Mouse (Mus musculus): ENCODE data around the gene Fkbp8. TPM values are rescaled to one million over a fixed set of nuclear protein-coding genes. Genes with fewer than 3 reads are reported as not detected.

Fkbp8 gene
- polyA plus RNA-seq, 1 experiment from 2014 or later = 462 TPM

DNA sequence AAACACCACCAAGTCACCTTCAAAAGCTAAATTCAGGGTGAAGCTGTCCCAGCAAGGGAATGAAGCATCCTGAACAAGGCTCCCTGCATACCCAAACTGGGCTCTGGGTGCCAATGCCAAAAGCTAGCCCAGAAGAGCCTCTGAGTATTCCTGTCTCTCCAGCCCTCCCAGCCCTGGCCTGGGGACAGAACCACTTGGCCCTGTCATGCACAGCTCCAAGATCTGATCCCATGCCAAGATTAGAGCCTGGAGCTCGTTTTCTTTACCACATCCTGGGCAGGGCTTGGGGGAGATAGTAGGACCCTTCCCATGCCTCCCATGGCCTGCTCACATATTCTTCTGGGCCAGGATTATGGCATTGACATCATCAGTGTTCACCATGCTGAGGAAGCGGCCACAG, 7.9 kb upstream of the Fkbp8 start:
- Histone ChIP-seq H3K27me3 (replicated peaks; ENCODE audit: control insufficient read depth, insufficient read depth, low read length) (no peaks in the 10 kb centered on the region), H3K4me2 (ENCODE audit: low read length) (no peak overlapping the region), H3K27ac (ENCODE audit: low read length) (no peak overlapping the region), H3K4me3 (replicated peaks; ENCODE audit: low read length) (no peak overlapping the region), H3K4me1 (replicated peaks; ENCODE audit: control insufficient read depth, insufficient read depth, low read length) (peaks cover 13% of the 10 kb centered on the region), H3K9ac (replicated peaks; ENCODE audit: low read depth, low read length) (no peak overlapping the region), H3K9me3 (ENCODE audit: control insufficient read depth, low read length) (no peaks in the 10 kb centered on the region), H3K36me3 (ENCODE audit: control insufficient read depth, insufficient read depth) (0 out of 2 replicates have a peak, but pooled peaks cover 3% of the 10 kb centered on the region)
- WGBS = 55% methylated on average over 2 of the region's 2 CpGs
- ATAC-seq = no peak

GRCm38 (mm10) chr8:70522592-70523403, 4.7 kb upstream of the Fkbp8 start:
- peaks cover 21% of the 10 kb centered on the region for H3K4me1 ChIP-seq (replicated peaks; ENCODE audit: control insufficient read depth, insufficient read depth, low read length)
- peak overlapping the region; percentile 68 for H3K4me2 ChIP-seq (ENCODE audit: low read length)
- H3K27me3 ChIP-seq (replicated peaks; ENCODE audit: control insufficient read depth, insufficient read depth, low read length) = no peaks in the 10 kb centered on the region
- peak; percentile 83 for ATAC-seq
- 0 out of 2 replicates have a peak, but pooled peaks cover 3% of the 10 kb centered on the region for H3K36me3 ChIP-seq (ENCODE audit: control insufficient read depth, insufficient read depth)
- no peaks in the 10 kb centered on the region for H3K9me3 ChIP-seq (ENCODE audit: control insufficient read depth, low read length)
- H3K27ac ChIP-seq (ENCODE audit: low read length) = peak overlapping the region; percentile 87
- peak overlapping the region; percentile 85 for H3K4me3 ChIP-seq (replicated peaks; ENCODE audit: low read length)
- H3K9ac ChIP-seq (replicated peaks; ENCODE audit: low read depth, low read length) = peak overlapping the region; percentile 80
- under 1% methylated on average over 48 of the region's 51 CpGs for WGBS

GRCm38 (mm10) chr8:70527111-70527511, 413 bp upstream of the Fkbp8 start:
- Histone ChIP-seq H3K36me3 (ENCODE audit: control insufficient read depth, insufficient read depth) (peaks cover 2% of the 10 kb centered on the region), H3K4me3 (replicated peaks; ENCODE audit: low read length) (peak overlapping the region; percentile 77), H3K27ac (ENCODE audit: low read length) (peak overlapping the region; percentile 54), H3K9ac (replicated peaks; ENCODE audit: low read depth, low read length) (peak overlapping the region; percentile 94), H3K9me3 (ENCODE audit: control insufficient read depth, low read length) (no peaks in the 10 kb centered on the region), H3K27me3 (replicated peaks; ENCODE audit: control insufficient read depth, insufficient read depth, low read length) (no peaks in the 10 kb centered on the region), H3K4me1 (replicated peaks; ENCODE audit: control insufficient read depth, insufficient read depth, low read length) (peaks cover 40% of the 10 kb centered on the region), H3K4me2 (ENCODE audit: low read length) (peak overlapping the region; percentile 89)
- under 1% methylated on average over 8 of the region's 8 CpGs for WGBS
- 0 out of 2 replicates have a peak, but pooled peaks have one; percentile 9 for ATAC-seq

GRCm38 (mm10) chr8:70528182-70528797, 766 bp downstream of the Fkbp8 start:
- no peaks in the 10 kb centered on the region for H3K27me3 ChIP-seq (replicated peaks; ENCODE audit: control insufficient read depth, insufficient read depth, low read length)
- ATAC-seq = no peak
- H3K4me2 ChIP-seq (ENCODE audit: low read length) = peak overlapping the region; percentile 88
- peaks cover 34% of the 10 kb centered on the region for H3K4me1 ChIP-seq (replicated peaks; ENCODE audit: control insufficient read depth, insufficient read depth, low read length)
- 33% methylated on average over 13 of the region's 13 CpGs for WGBS
- H3K4me3 ChIP-seq (replicated peaks; ENCODE audit: low read length) = peak overlapping the region; percentile 77
- peaks cover 11% of the 10 kb centered on the region for H3K36me3 ChIP-seq (ENCODE audit: control insufficient read depth, insufficient read depth)
- peak overlapping the region; percentile 94 for H3K9ac ChIP-seq (replicated peaks; ENCODE audit: low read depth, low read length)
- no peaks in the 10 kb centered on the region for H3K9me3 ChIP-seq (ENCODE audit: control insufficient read depth, low read length)
- peak overlapping the region; percentile 79 for H3K27ac ChIP-seq (ENCODE audit: low read length)

DNA sequence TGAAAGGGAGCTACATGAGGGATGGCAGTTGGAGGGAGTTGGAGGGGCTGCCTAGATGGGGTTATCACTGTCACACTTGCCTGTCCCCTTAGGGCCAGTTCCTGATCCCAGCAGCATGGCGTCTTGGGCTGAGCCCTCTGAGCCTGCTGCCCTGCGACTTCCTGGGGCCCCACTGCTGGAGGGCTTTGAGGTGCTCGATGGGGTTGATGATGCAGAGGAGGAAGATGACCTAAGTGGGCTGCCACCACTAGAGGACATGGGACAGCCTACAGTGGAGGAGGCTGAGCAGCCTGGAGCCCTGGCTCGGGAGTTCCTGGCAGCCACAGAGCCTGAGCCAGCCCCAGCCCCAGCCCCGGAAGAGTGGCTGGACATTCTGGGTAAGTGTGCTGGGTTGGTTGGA, 1.8 kb downstream of the Fkbp8 start:
- Histone ChIP-seq H3K9ac (replicated peaks; ENCODE audit: low read depth, low read length) (no peak overlapping the region), H3K27ac (ENCODE audit: low read length) (no peak overlapping the region), H3K4me3 (replicated peaks; ENCODE audit: low read length) (no peak overlapping the region), H3K36me3 (ENCODE audit: control insufficient read depth, insufficient read depth) (peaks cover 13% of the 10 kb centered on the region), H3K4me2 (ENCODE audit: low read length) (no peak overlapping the region), H3K4me1 (replicated peaks; ENCODE audit: control insufficient read depth, insufficient read depth, low read length) (peaks cover 29% of the 10 kb centered on the region), H3K9me3 (ENCODE audit: control insufficient read depth, low read length) (no peaks in the 10 kb centered on the region), H3K27me3 (replicated peaks; ENCODE audit: control insufficient read depth, insufficient read depth, low read length) (no peaks in the 10 kb centered on the region)
- 88% methylated on average over 5 of the region's 5 CpGs for WGBS
- no peak for ATAC-seq

GRCm38 (mm10) chr8:70529741-70530161, 2.2 kb downstream of the Fkbp8 start:
- Histone ChIP-seq H3K36me3 (ENCODE audit: control insufficient read depth, insufficient read depth) (peaks cover 13% of the 10 kb centered on the region), H3K27me3 (replicated peaks; ENCODE audit: control insufficient read depth, insufficient read depth, low read length) (no peaks in the 10 kb centered on the region), H3K27ac (ENCODE audit: low read length) (no peak overlapping the region), H3K4me2 (ENCODE audit: low read length) (no peak overlapping the region), H3K4me3 (replicated peaks; ENCODE audit: low read length) (no peak overlapping the region), H3K9me3 (ENCODE audit: control insufficient read depth, low read length) (no peaks in the 10 kb centered on the region), H3K4me1 (replicated peaks; ENCODE audit: control insufficient read depth, insufficient read depth, low read length) (peaks cover 29% of the 10 kb centered on the region), H3K9ac (replicated peaks; ENCODE audit: low read depth, low read length) (no peak overlapping the region)
- no peak for ATAC-seq
- 96% methylated on average over 3 of the region's 3 CpGs for WGBS

GRCm38 (mm10) chr8:70530314-70530713, 2.8 kb downstream of the Fkbp8 start:
- no peak overlapping the region for H3K4me2 ChIP-seq (ENCODE audit: low read length)
- H3K36me3 ChIP-seq (ENCODE audit: control insufficient read depth, insufficient read depth) = peaks cover 13% of the 10 kb centered on the region
- no peaks in the 10 kb centered on the region for H3K9me3 ChIP-seq (ENCODE audit: control insufficient read depth, low read length)
- no peaks in the 10 kb centered on the region for H3K27me3 ChIP-seq (replicated peaks; ENCODE audit: control insufficient read depth, insufficient read depth, low read length)
- peaks cover 29% of the 10 kb centered on the region for H3K4me1 ChIP-seq (replicated peaks; ENCODE audit: control insufficient read depth, insufficient read depth, low read length)
- H3K27ac ChIP-seq (ENCODE audit: low read length) = no peak overlapping the region
- no peak overlapping the region for H3K9ac ChIP-seq (replicated peaks; ENCODE audit: low read depth, low read length)
- ATAC-seq = no peak
- 82% methylated on average over 2 of the region's 2 CpGs for WGBS
- no peak overlapping the region for H3K4me3 ChIP-seq (replicated peaks; ENCODE audit: low read length)

GRCm38 (mm10) chr8:70534281-70534680, 6.8 kb downstream of the Fkbp8 start:
- no peak for ATAC-seq
- WGBS = 93% methylated on average over 12 of the region's 12 CpGs
- H3K36me3 ChIP-seq (ENCODE audit: control insufficient read depth, insufficient read depth) = peaks cover 15% of the 10 kb centered on the region

GRCm38 (mm10) chr8:70535221-70535620, 7.7 kb downstream of the Fkbp8 start:
- Histone ChIP-seq H3K36me3 (ENCODE audit: control insufficient read depth, insufficient read depth) (peaks cover 13% of the 10 kb centered on the region), H3K27me3 (replicated peaks; ENCODE audit: control insufficient read depth, insufficient read depth, low read length) (no peaks in the 10 kb centered on the region), H3K9me3 (ENCODE audit: control insufficient read depth, low read length) (no peaks in the 10 kb centered on the region), H3K9ac (replicated peaks; ENCODE audit: low read depth, low read length) (no peak overlapping the region), H3K4me2 (ENCODE audit: low read length) (no peak overlapping the region), H3K4me1 (replicated peaks; ENCODE audit: control insufficient read depth, insufficient read depth, low read length) (peaks cover 11% of the 10 kb centered on the region), H3K27ac (ENCODE audit: low read length) (no peak overlapping the region), H3K4me3 (replicated peaks; ENCODE audit: low read length) (no peak overlapping the region)
- no peak for ATAC-seq
- WGBS = 85% methylated on average over 3 of the region's 3 CpGs

More at GRCm38 (mm10) chr8:70534281-70534680, 6.8 kb downstream of the Fkbp8 start:
- Histone ChIP-seq H3K27me3 (replicated peaks; ENCODE audit: control insufficient read depth, insufficient read depth, low read length) (no peaks in the 10 kb centered on the region), H3K4me1 (replicated peaks; ENCODE audit: control insufficient read depth, insufficient read depth, low read length) (peaks cover 17% of the 10 kb centered on the region), H3K9ac (replicated peaks; ENCODE audit: low read depth, low read length) (no peak overlapping the region), H3K9me3 (ENCODE audit: control insufficient read depth, low read length) (no peaks in the 10 kb centered on the region), H3K27ac (ENCODE audit: low read length) (no peak overlapping the region), H3K4me2 (ENCODE audit: low read length) (no peak overlapping the region), H3K4me3 (replicated peaks; ENCODE audit: low read length) (no peak overlapping the region)

All from forebrain, embryonic 16.5 days (tissue).